Mouse (Mus musculus) layer of hippocampus, adult 2 months (tissue): ENCODE results near the gene Srrm4. TPM values are rescaled to one million over a fixed set of nuclear protein-coding genes. Genes with fewer than 3 reads are reported as not detected.

Source experiments
- DNase-seq, 2 experiments: peaks; one replicate each; pipeline ENCODE4 v3.0.0; 2022; ENCODE audit warnings: low spot score in 2 of 2
- H3K27ac ChIP-seq: fragments of 200-600 bp; 2 replicates; pipeline ENCODE4 v1.8.1; 2022
- H3K4me3 ChIP-seq: fragments of 200-600 bp; 2 replicates; pipeline ENCODE4 v1.8.1; 2022; ENCODE audit warnings: mild to moderate bottlenecking
- CTCF ChIP-seq: fragments of 200-600 bp; conservative IDR thresholded peaks from 2 replicates; pipeline ENCODE4 v1.8.1; 2022; ENCODE audit warnings: antibody characterized with exemption, mild to moderate bottlenecking, moderate library complexity
- long read RNA-seq, 2 experiments: library from polyadenylated mRNA; stranded (forward); transcript quantifications; one replicate each; pipeline ENCODE4 v2.0.0; 2021; ENCODE audit warnings: borderline mapping rate in 2 of 2
- total RNA-seq, 2 experiments: library from RNA; stranded (reverse); gene quantifications; 2 replicates each; pipeline ENCODE4 v1.2.3; 2021

Srrm4 gene
- total RNA-seq: 10 to 100 TPM; 29.4 to 29.9 TPM
- long read RNA-seq, experiment 1, partial matches to known transcripts: 6 of 7 reads
- long read RNA-seq, experiment 1, other reads (novel, unspliced or antisense): 1 of 7 reads
- long read RNA-seq, experiment 2, full-length matches to known transcripts: 4 of 15 reads
- long read RNA-seq, experiment 2, partial matches to known transcripts: 10 of 15 reads
- long read RNA-seq, experiment 2, other reads (novel, unspliced or antisense): 1 of 15 reads

- Histone ChIP-seq H3K4me3 (peak within 1 kb of the TSS; percentile 75), H3K27ac (peak within 1 kb of the TSS; percentile 96)
- TF ChIP-seq CTCF: no peak
- peak; percentile 89 to 92 for DNase-seq
These were observed at the start of gene Srrm4 for GRCm38 (mm10) chr5:116591346-116592048. Srrm4 (minus strand) TSS chr5:116591817.

GRCm38 (mm10) chr5:116592801-116593430 lies 1.3 kb upstream of the Srrm4 start:
- peak overlapping the region; percentile 96 for H3K27ac ChIP-seq
- peak; percentile 86 for TF ChIP-seq CTCF
- H3K4me3 ChIP-seq: peak overlapping the region; percentile 75
- DNase-seq: peak; percentile 50 to 56

GRCm38 (mm10) chr5:116592049-116592800 lies 608 bp upstream of the Srrm4 start:
- DNase-seq: no peak
- peak overlapping the region; percentile 75 for H3K4me3 ChIP-seq
- H3K27ac ChIP-seq: peak overlapping the region; percentile 96
- no peak for TF ChIP-seq CTCF

GRCm38 (mm10) chr5:116590698-116591097 lies 919 bp downstream of the Srrm4 start:
- no peak for TF ChIP-seq CTCF
- DNase-seq: no peak
- Histone ChIP-seq H3K27ac (peak overlapping the region; percentile 96), H3K4me3 (peak overlapping the region; percentile 75)

GRCm38 (mm10) chr5:116589631-116590030 lies 2.0 kb downstream of the Srrm4 start:
- Histone ChIP-seq H3K4me3 (peak overlapping the region; percentile 75), H3K27ac (peak overlapping the region; percentile 65; the same call in 1 of the 2 replicates)
- DNase-seq: no peak
- no peak for TF ChIP-seq CTCF

- TF ChIP-seq CTCF: no peak
- DNase-seq: no peak
- Histone ChIP-seq H3K27ac (peak overlapping the region; percentile 65), H3K4me3 (peak overlapping the region; percentile 75)
These were observed 2.8 kb downstream of the Srrm4 start for GRCm38 (mm10) chr5:116588836-116589235.

- 0 out of 2 replicates have a peak, but pooled peaks have one; percentile 30 for TF ChIP-seq CTCF
- no peak for DNase-seq
- Histone ChIP-seq H3K4me3 (no peak overlapping the region), H3K27ac (no peak overlapping the region)
These were observed 12.1 kb downstream of the Srrm4 start for GRCm38 (mm10) chr5:116579533-116579932.

- TF ChIP-seq CTCF: no peak
- DNase-seq: no peak
- no peak overlapping the region for H3K27ac ChIP-seq
- no peak overlapping the region for H3K4me3 ChIP-seq
These were observed 14.5 kb downstream of the Srrm4 start for GRCm38 (mm10) chr5:116577082-116577481.

GRCm38 (mm10) chr5:116573307-116573706 lies 18.3 kb downstream of the Srrm4 start:
- DNase-seq: no peak
- no peak for TF ChIP-seq CTCF
- Histone ChIP-seq H3K27ac (no peak overlapping the region), H3K4me3 (no peak overlapping the region)

- no peak for DNase-seq
- Histone ChIP-seq H3K27ac (no peak overlapping the region), H3K4me3 (no peak overlapping the region)
- no peak for TF ChIP-seq CTCF
These were observed 19.7 kb downstream of the Srrm4 start for GRCm38 (mm10) chr5:116571936-116572335.

GRCm38 (mm10) chr5:116571232-116571861 lies 20.3 kb downstream of the Srrm4 start:
- no peak for DNase-seq
- no peak for TF ChIP-seq CTCF
- Histone ChIP-seq H3K27ac (0 out of 2 replicates have a peak overlapping the region, but pooled peaks have one; percentile 7), H3K4me3 (no peak overlapping the region)

- TF ChIP-seq CTCF: no peak
- no peak overlapping the region for H3K27ac ChIP-seq
These were observed 21.1 kb downstream of the Srrm4 start for GRCm38 (mm10) chr5:116570566-116570965.

More at GRCm38 (mm10) chr5:116570566-116570965, 21.1 kb downstream of the Srrm4 start:
- H3K4me3 ChIP-seq: no peak overlapping the region
- no peak for DNase-seq
